Mouse (Mus musculus) kidney, adult 11 months (tissue): ENCODE results near the gene Ifit1bl2.
A peak's percentile ranks its signal among the peaks of the same experiment; 100 is the strongest.
"Not testable (repeated sequence)": the region's sequence is repeated elsewhere in the genome, so short reads cannot be mapped to it uniquely, and the experiment has no call there.

Experiments
- DNase-seq: peaks from one replicate; pipeline ENCODE4 v3.0.0; 2022

Ifit1bl2 gene

DNA sequence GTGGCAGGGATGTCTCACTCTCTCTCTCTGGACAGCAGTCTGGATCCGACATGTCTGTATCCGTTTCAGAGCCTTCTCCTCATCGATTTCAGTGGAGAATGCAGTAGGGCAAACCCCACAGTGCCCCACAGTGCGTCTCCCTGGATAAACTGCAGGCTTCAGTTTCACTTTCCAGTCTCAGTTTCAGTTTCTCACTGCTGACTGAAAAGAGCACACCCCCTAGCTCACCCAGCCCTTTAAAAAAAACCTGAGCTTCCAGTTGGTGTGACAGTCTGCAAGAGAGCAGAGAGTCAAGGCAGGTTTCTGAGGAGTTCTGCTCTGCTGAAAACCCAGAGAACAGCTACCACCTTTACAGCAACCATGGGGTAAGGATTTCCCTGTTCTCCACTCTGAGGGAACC, at the start of gene Ifit1bl2, which contains the start of gene Ifit1:
TSS of gene Ifit1bl2 (minus strand) at position 121 of the 400 bp plus-strand sequence.
TSS of gene Ifit1 (plus strand) at position 249 of the 400 bp plus-strand sequence.
- no peak for DNase-seq

DNA sequence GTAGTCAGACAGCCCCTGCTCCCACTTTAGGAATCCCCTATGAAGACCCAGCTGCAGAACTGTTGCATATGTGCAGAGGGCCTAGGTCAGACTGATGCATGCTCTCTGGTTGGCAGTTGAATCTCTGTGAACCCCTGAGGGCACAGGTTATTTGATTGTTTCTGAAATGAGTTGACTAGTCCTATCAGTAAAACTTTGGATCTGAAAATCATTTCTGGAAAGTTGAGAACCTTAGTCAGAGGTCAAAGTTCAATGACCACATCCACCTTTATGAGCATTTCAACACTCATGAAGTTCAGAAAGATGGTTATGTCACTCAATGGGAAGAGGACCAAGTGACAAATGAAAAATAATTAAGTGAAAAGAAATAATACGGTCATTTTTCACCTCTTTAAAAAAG, 45.0 kb upstream of the Ifit1bl2 start:
- no peak for DNase-seq

DNA sequence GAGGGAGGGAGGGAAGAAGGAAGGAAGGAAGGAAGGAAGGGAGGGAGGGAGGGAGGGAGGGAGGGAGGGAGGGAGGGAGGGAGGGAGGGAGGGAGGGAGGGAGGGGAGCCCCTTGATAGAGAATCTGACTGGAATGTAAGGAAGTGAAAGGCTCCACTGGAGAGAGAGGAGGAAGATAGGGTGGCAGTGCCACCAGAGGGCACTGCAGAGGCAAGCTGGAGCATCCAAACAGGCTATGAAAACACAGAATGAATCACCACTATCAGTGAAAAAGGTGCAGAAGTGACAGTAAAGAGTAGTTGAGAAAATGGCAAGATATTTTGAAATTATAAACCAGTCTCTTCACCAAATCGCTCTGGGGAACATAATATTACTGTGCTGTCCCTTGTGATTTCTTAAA, 44.3 kb upstream of the Ifit1bl2 start:
- peak; percentile 51 for DNase-seq

DNA sequence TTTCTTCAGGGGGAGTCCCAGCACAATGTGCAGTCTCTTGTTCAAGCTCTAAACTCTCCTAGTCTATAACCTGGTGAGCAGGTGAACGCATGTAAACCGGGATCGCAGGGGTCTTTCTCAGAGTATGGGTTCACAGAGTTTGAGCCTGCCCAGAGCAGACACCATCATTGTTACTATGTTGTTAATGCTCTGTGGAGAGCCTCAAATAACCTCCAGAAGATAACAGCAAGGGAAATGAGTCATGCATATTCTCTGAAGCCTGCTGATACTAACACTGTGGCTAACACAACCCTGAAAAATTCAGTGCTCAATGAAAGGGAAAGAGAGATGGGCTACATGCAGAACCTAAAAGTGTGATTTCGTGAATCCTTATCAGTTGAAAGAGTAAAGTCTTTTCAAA, 37.9 kb upstream of the Ifit1bl2 start:
- no peak for DNase-seq

DNA sequence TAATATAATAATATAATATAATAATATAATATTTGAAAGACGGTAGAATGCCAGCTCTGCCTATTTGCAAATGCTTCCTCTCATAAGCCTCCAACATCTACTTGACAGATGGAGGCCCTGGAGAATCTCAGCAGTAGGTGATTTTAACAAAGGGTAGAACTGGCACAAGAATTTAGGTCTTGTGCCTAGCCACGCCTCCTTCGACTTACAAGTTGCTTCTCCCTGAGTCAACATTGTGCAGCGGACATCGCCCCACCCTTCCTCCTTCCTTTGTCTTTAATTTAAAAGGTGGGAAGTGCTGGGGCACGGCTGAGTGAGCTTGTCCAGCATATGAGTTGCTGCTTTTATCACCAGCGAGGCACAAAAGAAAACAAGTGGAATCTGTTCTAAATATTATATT, 32.9 kb upstream of the Ifit1bl2 start:
- peak; percentile 24 for DNase-seq

DNA sequence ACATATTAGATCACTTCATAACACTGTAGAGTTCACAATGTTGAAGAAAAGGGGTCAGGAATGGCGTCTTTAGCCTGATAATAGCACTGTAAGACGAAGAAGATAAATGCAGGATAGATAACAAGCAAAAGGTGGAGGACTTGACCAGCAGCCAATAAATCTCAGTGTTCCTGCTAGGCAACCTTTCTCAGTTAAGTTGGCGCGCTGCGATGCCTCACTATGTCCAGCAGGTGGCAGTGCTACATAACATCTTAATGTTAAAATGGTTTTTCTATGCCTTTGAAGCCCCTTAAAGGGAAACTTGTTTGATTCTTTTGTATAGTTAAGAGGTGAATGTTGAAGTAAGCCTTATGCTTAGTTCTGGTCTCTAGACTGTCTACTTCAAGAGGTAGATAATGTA, 25.6 kb upstream of the Ifit1bl2 start:
- peak; percentile 66 for DNase-seq

- DNase-seq = no peak
Measured at GRCm38 (mm10) chr19:34662740-34663139, 22.2 kb upstream of the Ifit1bl2 start.

GRCm38 (mm10) chr19:34662067-34662507, 21.5 kb upstream of the Ifit1bl2 start:
- peak; percentile 80 for DNase-seq

DNA sequence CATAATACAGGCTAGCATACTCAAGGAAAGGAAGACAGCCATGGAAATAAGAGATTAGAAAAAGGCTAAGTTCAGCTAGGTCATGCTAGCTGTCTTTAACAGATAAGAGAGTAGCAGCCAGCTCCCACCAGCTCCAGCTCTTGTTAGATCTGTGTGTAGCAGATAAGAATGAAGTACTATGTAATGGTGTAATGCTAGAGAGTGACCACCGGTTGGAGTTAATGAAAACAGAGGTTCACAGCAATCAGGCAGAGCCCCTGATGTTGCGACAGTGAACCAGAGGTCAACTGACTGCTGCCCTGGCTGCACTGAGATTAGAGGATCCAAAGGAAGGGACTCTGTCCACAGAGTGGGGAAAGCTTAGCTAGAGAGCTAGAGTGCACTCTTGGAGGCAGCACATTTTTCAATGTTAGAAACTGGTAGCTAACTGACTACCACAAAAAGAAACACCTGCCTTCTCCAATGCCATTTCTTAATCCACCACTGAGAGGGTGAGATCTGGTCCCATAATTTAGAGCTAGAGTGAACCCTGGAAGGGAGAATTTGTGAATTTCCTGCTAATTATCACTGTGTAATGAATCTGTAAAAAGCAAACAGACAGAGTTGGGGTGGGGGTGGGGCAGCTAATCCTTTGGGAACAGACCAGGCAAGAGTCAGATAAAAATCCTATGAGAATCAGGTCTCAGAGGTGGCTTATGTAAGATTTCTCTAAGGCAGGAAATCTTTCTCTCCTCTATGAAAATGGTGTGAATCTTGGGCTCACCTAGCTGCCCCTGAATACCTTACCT, 16.2 kb upstream of the Ifit1bl2 start:
- DNase-seq = no peak

DNA sequence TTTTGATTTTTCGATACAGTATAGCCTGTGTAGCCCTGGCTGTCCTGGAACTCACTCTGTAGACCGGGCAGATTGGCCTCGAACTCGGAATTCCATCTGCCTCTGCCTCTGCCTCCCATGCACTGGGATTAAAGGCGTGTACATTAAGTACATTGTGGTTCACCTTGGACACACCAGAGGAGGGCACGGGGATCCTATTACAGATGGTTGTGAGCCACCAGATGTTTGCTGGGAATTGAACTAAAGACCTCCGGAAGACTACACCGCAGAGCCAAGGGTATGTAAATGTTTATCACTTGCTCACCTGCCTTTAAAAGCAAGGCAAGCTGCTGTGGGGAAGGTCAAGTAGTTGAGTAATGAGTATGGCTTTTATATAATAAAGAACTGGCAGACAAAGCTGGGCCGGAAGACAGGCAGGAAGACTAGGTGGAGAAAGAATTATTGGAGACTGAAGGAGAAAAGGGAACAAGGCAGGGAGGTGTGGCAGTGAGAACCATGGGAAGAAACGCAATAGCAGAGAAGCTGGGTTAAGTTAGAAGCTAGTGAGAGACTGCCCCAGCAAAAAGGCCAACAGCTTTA, 14.8 kb upstream of the Ifit1bl2 start:
- no peak for DNase-seq

GRCm38 (mm10) chr19:34650997-34651396, 10.5 kb upstream of the Ifit1bl2 start:
- DNase-seq = no peak

- no peak for DNase-seq
Measured at GRCm38 (mm10) chr19:34650276-34650675, 9.7 kb upstream of the Ifit1bl2 start.

GRCm38 (mm10) chr19:34647630-34648029, 7.1 kb upstream of the Ifit1bl2 start:
- DNase-seq = not testable (repeated sequence)

DNA sequence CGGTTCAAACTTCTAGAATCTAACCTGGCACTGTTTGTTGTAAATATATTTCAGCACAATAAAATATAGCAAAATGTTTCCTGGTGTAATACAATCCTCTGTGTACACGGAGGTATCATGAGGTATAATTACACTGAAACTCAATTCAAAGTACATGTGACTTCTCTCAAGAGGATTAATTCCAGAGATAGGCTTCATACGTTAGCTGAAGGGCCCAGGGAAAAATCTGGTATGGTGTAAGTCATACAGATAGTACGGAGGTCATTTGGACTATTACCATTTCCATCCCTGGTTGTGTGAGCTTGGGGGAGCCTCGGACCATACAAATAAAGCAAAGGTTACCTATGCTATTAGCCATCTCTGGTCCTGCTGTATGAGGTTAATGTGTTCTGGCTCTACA, 2.1 kb upstream of the Ifit1bl2 start:
- DNase-seq = no peak

DNA sequence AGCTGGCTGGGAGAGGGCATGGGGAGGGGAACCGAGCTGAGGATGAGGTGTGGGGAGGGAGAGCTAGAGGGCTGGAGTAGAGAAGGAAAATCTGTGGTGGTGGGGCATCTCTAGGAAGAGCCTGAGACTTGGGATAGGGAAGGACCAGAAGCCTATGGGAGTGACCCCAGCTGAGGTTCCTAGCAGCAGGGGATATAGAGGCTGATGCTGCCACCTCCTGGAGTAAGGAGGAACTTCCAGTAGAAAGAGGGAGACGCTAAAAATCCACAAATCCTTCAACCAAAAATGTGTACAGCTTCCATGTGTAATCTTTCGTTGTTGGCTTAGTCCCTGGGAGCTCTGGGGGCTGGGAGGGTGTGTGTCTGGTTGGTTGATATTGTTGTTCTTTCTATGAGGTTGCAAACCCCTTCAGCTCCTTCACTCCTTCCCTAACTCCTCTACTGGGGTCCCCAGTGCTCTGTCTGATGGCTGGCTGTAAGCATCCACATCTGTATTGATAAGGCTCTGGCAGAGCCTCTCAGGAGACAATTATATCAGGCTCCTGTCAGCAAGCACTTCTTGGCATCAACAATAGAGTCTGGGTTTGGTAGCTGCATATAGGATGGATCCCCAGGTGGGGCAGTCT, 3.5 kb downstream of the Ifit1bl2 start:
- DNase-seq = peak; percentile 39

- DNase-seq = no peak
Measured at GRCm38 (mm10) chr19:34633484-34633883, 7.1 kb downstream of the Ifit1bl2 start.

DNA sequence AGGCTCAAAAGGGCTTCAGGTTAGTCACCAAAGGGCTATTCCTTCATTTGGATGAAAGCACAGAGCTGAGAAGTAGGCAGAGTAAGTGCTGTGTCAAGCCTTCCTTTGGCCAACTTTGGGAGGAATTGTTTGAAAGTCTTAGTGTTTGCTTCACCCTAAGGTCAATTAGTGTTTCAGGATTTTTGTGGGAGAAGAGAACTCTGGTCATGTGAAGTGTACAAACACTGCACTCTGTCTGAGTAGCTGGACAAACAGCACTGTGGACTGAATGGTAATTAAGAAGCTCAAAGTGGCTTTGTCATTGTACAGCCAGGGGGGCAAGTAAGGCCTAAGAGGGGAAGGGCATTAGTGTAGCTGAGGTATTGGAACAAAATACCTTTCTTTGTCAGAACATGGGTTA, 9.1 kb downstream of the Ifit1bl2 start:
- no peak for DNase-seq

DNA sequence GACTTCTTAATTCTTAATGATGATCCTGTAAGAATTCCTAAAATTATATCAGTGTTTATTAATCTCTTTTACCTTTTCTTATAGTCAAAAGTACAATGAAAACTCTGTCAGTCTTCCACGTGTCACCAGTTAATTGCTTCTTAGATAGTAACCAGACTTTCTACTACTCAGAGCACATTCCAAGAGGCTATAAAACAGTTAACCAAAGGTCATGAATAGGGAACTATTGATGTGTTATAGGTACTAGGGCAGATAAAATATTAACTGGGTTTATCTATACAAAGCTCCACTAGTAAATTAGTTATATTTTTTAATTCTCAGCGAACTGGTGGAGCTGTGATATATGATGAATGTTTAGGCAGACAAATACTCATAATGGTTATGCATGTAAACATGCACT, 13.0 kb downstream of the Ifit1bl2 start:
- DNase-seq = no peak

GRCm38 (mm10) chr19:34624663-34625062, 15.9 kb downstream of the Ifit1bl2 start:
- DNase-seq = no peak

GRCm38 (mm10) chr19:34623781-34624180, 16.8 kb downstream of the Ifit1bl2 start:
- DNase-seq = no peak

DNA sequence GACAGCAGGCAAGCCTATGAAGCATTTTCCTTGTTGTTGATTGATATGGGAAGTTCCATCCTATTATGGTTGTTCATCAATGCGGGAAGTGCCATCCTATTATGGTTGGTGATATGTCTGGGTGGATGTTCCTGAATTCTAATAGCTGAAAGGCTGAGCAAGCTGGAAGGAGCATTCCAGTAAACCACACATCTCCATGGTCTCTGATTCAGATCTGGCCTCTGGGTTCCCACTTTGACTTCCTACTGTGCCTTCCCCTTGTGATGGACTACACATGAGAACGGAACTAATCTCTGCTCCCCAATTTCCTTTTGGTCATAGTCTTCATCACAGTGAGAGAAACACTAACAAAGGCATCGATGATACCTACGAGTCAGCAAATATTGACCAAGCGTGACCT, 19.7 kb downstream of the Ifit1bl2 start:
- DNase-seq = no peak

DNA sequence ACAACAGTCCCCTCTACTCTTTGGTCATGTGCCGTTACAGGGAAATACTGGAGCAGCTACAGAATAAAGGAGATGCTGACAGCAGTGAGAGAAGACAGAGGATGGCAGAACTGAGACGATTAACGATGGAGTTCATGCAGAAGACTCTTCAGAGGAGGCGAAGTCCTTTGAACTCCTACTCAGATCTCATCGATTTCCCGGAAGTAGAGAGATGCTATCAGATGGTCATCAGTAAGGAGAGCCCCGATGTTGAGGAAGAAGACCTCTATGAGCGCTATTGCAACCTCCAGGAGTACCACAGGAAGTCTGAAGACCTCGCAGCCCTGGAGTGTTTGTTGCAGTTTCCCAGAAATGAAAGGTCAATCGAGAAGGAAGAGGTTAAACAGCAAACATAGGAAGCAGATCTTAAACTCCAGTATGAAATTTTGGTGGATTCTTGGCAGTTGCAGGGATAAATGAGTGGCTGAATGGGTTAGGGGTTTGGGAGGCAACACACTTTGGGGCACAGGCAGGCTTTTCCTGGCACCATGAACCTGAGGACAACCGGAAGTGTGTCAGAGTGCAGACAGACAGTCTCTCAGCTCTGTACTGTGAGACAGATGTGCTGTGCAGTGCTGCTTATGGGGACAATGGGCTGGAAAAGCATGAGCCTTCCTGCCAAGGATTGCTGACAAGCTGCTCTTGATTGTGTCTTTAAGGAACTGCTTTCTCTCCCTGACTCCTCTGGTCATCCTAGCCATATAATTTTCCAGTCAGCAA, 28.1 kb downstream of the Ifit1bl2 start:
- DNase-seq = not testable (repeated sequence)

DNA sequence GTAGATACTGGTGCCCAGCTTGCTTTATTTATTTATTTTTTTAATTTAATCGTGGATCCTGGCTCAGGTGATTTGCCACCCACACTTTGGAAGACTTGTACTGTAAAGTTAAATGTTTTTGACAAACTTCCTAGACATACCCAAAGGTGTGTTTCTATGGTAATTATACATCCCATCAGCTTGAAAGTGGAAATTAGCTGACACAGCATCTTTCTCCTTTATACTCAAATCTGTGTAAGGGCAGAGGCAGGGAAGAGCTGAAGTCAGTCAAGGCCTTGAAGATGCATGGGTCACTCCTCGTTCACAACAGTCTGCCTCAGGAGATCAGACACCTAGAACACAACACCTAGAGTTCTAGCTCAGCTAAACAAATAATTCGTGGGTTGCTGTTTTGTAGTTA, 30.4 kb downstream of the Ifit1bl2 start:
- not testable (repeated sequence) for DNase-seq
